Mouse (Mus musculus): ENCODE results near the gene Mfsd4b1. TPM values are rescaled to one million over a fixed set of nuclear protein-coding genes. Genes with fewer than 3 reads are reported as not detected.
"Not testable (repeated sequence)": the region's sequence is repeated elsewhere in the genome, so short reads cannot be mapped to it uniquely, and the experiment has no call there.

Mfsd4b1 gene
- total and polyA plus RNA-seq, 3 experiments = 0.62 to 3.1 (median 3.0) TPM

DNA sequence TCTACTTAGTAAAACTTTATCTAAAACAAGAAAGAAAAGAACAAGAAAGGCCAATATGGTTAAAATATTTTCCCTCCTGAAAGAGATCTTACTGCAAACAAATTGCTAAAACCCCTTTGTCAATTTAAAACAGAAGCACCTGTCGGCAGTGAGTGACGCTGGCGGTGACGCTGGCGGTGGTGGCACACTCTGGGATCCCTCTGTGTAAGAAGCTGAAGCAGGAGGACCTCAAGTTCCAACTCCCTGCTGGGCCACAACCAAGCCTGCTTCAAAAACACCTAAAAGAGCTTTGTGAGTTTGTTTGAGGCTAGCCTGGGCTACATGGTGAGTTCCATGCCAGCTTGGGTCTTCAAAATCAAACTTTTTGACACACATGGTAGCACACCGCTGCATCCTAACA is 9.9 kb upstream of the Mfsd4b1 start:
- no peak for DNase-seq

DNA sequence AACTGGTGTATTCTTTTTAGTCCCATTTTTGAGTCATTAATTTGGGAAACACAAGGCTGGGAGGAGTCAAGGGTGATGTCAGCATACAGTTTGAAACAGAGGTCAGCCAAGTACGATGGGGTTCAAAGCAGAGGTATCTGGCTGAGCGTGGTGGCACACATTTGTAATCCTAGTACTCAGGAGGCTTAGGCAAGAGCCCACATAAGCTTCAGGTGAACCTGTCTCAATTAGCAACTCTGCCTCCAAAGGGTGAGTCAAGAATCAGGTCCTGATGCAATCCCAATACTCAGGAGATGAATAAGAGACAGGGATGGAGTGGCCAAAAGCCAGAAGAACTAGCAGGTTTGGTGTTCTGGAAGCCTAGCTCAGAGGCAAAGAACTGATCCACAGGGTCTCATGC is 7.8 kb upstream of the Mfsd4b1 start:
- DNase-seq = no peak

DNA sequence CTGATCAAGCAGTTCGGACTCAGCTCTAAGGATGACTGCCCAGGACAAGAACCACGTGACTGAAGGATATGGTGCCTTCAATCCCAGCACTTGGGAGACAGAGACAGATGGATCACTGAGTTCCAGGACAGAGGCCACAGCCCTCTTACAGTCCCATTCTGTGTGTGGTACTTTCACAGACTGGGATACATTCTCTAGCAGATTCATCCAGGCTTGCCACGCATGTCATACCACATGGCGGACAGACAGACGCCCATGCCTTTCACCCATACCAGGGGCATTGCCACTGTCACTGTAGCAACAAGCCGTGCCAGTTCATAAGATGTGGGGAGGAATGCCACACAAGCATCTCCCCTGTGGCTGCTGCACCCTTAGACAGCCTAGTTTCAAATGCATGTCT is 5.6 kb upstream of the Mfsd4b1 start:
- DNase-seq = no peak

DNA sequence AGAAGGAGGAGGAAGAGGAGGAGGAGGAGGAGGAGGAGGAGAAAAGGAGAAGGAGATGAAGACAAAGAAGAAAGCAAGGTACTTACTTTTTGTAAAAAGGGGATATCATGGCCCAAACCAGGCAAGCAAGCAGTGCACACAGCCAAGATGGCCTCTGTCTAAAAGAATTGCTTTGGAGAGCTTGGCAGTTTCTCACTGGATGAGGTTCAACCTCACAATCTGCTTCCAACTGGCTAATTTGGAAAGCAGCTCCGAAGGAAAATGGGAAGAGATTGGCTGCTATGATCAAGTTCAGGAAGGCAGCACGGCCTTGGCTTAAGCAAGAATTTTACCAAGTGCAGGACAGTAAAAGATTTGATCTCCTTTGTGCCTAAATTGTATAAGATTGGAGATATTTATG is 4.5 kb upstream of the Mfsd4b1 start:
- no peak for DNase-seq

DNA sequence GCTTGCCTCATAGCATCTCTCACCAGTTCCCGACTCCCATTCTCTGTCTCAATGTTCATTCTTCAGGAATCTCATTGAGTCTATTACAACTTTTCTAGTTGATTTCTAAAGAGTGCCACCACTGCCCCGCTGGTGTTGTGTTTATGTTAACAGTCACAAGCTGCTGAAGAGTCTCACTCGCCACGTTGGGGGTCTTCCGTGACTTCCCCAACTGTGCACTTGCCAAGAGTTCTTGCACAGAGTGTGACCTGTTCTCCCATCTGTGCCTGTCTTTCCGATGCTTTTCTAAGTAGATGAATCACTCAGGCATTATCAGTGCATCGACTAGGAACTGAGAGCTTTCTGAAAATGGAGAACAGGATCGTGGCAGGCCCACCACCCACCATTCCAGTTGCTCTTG is 3.0 kb upstream of the Mfsd4b1 start:
- no peak for DNase-seq

DNA sequence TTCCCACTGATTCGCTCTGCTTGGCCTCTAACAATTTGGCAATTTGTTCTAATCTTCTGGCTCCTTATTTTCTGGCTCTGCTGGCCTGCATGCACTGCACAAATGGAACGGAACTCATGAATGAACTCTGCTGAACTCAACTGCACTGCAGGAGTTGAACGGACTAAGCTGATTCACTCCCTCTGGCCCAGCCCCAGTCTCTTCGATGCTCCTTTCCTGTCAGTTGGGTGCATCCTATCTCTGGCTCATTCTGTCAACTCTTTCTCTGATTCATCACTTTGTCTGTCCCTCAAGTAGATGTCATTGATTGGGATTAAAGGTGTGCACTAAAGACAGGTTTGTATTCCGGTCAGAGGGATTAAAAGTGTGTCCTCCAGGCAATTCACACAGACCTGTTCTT is 1.5 kb upstream of the Mfsd4b1 start:
- no peak for DNase-seq

DNA sequence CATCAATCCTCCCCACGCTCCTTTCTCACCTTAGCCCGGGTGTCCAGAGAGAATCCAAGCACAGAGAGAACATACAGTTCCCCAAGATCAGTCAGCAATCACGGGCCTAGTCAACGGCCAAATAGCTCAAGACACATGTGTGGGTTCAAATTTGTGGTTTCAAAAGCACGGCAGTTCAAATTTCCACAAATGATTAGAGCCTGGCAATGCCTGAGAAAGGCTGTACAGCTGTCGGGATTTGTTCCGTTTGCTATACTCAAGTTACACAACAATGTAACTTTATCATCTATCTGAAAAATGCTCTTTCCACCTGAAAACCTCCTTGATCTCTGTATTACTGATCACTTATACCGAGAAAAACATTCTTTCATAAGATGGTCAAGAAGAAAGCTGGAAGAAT is 492 bp upstream of the Mfsd4b1 start:
- DNase-seq = no peak

DNA sequence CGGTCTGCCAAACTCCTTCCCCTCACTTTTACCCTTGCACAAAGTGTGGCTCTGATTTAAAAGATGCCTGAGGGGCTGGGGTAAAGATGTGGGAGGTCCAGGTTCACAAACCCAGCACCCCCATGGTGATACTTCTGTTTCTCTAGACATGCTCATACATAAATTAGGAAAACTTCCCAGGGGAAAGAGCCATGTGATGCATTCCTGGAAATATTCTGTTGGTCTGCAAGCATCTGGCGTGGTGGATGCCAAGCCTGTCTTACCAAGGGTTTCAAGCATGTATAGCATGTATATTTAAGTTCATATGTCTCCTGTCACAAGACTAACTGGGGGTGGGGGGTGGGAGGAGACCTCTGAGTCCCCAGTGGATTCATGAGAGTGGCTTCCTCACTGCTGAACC is 4.7 kb downstream of the Mfsd4b1 start:
- DNase-seq = no peak

DNA sequence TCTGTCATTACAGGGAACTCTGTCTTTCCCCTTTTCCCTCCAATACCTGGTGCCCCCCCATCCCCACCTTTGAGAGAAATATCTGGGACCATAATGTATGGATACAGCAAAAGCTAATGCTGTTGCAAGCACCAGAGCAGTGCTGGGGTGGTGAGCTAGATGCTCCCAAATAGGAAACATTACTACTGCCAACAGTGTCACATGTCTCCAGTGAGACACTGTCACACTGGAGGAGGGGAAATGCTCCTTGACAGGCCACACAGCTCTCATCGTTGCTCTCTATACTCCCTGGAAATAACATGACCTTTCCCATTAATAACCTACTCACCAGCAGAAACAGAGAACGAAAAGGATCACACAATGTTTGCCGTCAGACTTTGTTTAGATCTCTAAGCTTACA is 5.6 kb downstream of the Mfsd4b1 start:
- no peak for DNase-seq

DNA sequence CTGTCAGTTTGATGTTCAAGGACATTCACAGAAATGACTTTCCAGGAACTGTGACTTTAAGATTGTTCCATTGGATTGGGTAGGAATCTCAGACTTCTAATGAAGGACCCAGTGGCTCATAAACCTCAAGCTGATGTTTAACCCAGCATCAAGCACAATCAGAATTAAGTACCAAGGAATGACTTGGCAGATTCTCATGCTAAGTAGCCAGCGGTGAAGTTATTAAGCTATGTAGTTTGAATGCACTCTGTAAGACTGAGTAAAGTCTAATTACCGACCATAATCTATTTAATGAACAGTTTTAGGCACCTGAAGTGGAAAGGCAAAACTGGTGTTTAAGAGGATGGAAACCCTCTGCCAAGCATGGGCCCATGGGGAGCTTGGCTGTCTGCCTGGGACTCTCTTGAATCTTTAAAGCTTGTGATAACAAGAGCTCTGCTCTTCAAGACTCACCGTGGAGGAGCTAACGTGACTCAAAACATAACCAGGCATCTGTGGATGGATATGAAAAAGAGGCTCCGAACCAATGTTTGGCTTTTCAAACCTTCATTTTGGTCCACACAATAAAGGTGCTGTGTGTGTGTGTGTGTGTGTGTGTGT is 6.7 kb downstream of the Mfsd4b1 start:
- DNase-seq = no peak

DNA sequence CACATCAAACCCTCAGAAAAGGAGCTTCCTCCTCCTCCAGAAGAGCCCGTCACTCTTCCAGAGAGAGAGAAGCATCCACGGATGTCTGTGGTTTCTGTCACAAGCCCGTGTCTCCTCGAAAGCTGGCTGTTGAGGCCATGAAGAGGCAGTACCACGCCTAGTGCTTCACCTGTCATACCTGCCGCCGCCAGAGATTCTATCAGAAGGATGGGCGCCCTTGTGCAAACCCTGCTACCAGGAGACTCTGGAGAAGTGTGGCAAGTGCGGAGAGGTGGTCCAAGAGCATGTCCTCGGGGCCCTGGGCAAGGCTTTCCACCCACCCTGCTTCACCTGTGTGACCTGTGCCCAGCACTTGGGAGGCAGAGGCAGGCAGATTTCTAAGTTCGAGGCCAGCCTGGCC is 15.5 kb downstream of the Mfsd4b1 start:
- no peak for DNase-seq

DNA sequence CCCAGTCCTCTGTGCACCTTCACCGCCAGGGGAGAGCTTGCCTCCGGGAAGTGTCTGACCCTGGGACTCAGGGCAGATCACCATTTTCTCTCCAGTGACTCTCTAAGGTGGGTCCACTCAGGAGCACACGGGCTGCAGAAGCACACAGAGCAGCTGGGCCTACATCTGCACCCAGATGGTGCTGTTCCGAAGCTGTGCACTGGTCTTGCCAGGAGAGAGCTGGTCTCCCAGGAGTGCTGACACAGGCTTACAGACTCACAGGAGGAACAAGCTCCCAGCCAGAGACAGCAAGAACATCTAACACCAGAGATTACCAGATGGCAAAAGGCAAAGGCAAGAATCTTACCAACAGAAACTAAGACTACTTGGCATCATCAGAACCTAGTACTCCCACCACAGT is 16.2 kb downstream of the Mfsd4b1 start:
- not testable (repeated sequence) for DNase-seq

DNA sequence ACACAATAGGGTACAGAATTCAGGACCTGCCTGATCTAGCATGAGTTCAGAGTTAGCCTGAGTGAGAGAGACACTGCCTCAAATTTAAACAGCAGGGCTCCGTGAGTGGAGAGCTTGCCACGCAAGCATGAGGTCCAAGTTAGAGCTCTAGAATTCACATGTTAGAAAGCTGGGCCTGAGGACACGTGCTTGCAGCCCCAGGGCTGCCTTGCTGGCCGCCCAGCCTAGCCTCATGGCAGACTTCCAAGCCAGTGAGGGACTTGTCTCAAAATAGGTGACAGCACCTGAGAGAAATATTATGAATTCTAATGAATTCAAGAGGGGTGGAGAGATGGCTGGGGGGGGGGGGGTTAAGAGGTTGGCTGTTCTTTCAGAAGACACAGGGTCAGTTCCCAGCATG is 17.1 kb downstream of the Mfsd4b1 start:
- DNase-seq = no peak

DNA sequence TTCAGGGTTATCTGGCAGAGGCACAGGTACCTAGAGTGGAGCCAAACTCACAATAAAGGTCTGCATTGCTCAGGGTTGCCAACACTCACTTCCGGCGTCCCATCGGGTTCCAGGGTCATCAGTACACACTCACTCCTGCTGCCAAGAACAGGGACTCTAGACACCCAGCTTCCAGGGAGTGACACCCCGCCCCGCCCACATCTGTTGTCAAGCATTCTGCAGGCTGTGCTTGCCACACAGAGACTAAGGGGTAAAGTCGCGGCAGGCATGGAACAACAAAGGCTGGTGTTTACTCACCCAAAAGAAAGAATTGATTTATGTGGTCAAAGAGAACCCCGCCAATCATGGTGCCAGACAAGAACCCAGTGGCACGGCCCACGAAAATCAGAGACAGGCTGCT is 18.1 kb downstream of the Mfsd4b1 start:
- DNase-seq = peak; percentile 21

DNA sequence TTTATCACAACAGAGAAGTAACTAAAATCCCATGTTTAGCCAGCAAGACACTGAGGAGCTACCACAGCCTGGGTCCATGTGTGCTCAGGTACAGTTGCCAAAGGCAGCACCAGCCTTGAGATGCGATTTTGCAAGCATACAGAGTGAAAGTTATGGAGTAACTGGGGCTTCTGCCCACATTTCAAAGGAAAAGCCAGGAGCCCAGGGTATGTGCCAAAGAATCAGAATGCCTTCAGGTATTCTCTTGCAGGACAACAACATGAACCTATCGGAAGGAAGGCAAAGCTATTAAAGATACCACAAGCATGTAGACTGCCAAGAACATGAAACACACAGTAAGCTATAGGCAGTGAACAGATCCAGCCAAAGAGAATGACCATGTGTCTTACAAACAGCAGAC is 24.3 kb downstream of the Mfsd4b1 start:
- no peak for DNase-seq

DNA sequence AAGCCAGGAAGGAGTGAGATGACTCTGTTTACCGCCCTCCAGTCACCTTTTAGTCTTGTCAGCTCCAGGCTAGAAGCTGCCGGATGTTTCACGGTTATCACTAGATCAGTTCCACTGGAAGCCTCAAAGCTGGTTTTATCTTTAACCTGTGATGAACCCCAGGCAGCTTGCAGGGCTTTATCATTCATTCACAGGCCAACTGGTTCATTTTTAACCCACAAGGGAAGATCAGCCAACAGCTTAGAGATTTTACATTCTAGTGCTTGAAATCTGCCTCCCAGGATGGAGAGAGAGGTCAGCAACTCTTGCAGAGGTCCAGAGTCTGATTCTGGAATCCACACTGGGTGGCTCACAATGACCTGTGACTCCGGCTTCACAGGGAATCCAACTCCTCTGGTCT is 33.9 kb downstream of the Mfsd4b1 start:
- DNase-seq = no peak

DNA sequence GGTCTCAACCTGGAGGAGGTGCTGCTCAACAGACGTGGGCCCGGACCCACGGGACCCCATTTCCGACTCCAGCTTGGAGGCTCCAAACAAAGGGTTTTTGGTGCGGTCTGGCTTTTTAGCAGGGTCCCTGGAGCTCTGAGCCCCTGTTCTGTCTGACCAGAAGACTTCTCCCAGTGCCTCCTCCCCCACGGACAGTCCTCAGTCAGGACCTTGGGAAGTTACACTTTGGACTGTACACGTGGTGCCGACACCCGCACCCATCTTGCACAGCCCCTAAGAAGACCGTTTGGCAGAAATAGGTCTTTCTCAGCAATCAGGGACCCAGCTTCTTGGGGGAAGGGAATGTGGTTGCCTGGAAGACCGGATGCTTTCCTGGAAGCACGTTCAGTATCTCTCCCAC is 38.6 kb downstream of the Mfsd4b1 start, which contains the start of gene Mfsd4b5:
Gene Mfsd4b5 (minus strand): TSS at position 181 of the 400 bp plus-strand sequence.
- no peak for DNase-seq

DNA sequence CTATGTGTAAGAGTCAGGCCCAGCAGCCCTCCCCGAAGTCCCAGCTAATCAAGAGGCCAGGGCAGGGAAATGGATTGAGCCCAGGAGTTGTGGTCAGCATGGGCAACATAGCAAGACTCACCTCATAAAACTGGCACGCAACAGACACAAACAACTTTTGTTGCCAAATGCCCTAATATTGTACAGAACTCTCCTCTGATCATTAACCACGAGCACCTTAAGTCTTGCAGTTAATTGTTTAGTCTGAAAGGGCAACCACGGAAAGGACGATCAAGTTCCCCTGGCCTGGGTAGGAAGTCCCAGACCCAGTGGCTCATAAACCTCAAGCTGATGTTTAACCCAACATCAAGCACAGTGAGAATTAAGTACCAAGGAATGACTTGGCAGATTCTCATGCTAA is 42.5 kb downstream of the Mfsd4b1 start:
- DNase-seq = no peak

DNA sequence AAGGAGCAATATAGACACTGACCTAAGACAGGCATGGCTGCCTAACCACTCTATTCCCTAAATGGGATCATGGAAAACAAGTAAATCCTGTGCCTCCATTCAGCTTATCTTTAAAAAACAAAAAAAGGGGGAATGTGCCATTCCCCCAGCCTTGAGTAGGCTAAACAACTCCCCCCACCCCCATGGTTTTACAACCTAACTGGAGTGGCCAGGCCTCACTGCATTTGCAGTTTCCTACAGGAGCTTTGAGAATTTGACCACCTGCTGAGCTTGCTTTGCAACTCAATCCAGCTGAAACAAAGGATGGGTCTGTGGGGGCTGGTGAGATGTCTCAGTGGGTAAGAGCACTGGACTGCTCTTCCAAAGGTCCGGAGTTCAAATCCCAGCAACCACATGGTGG is 46.8 kb downstream of the Mfsd4b1 start:
- DNase-seq = no peak

DNA sequence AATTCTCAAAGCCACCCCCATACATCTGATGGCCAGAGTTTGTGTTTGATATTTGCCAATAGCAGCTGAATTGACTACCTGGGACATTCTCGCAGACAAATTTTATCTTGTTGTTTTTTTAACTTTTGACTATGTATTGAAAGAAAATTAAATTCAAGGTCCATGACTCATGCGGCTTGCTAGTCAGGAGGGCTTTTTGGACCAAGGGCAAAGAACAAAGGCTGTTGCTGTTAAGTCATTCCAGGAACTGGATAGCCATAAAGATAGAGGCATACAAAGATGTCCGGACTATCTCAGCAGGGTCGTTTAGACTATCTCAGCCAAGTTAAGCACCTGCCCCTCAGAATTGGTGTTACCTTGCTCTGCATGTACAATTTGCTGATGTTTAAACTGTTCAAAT is 47.7 kb downstream of the Mfsd4b1 start:
- DNase-seq = no peak

DNA sequence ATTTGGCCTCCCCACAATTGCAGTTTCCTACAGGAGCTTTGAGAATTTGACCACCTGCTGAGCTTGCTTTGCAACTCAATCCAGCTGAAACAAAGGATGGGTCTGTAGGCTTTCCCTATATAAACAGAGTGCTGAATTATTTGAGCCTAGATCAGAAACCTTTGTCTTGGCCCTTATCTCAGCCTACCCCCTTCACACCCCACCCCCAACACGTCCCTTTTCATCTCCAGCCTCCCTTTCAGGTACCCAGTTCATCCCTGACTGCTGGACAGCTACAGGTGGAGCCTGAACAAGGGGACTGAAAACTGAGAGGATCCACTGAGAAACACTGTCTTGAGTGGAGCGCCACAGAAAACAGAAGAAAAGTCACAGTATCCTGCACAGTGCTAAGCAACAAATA is 49.3 kb downstream of the Mfsd4b1 start:
- no peak for DNase-seq

DNA sequence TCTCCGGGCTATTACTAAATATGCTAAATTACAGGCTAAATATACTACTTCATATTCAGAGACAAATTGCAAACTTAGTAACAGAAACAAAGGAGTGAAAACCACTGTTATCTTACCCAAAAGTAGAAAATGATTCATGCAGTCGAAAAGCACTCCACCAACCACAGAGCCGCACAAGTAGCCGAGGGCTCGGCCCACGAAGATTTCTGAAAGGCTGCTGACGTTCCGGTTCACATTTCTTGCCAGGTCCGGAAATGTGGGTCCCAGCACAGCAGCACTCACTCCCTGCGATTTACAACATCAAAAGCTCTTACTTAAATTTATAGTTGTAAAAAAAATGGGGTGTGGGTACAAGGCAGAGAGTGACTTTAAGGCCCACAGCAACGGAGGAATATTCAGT is 50.1 kb downstream of the Mfsd4b1 start:
- no peak for DNase-seq

DNA sequence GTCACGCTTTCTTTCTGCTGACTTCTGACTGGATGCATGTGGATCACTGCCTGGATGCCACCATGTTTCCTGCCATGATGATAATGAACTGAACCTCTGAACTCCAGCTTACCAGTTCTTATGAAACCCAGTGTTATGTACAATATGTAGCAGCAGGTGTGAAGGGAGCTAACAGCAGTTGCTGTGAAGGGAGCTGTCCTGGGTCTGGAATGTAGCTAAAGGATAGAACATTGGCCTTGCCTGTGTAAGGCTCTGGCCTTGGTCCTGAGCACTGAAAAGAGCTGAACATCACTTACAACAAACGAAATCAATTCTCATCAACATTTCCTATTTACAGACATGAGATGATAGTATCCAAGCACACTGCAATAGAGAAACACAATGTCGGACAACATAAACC is 57.6 kb downstream of the Mfsd4b1 start:
- DNase-seq = no peak

DNA sequence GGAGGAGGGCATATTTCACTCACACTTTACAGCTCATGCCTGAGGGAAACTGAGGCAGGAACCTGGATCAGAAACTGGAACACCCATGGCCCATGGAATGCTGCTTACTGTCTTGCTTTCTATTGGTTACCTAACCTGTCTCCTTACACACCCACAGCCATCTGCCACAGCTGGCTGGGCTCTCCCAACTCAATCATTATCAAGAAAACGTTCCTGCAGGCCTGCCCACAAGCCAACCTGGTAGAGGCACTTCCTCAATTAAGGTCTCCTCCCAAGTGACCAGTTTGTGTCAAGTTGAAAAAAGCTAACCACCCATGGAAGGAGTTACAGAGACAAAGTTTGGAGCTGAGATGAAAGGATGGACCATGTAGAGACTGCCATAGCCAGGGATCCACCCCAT is 63.2 kb downstream of the Mfsd4b1 start:
- no peak for DNase-seq

DNA sequence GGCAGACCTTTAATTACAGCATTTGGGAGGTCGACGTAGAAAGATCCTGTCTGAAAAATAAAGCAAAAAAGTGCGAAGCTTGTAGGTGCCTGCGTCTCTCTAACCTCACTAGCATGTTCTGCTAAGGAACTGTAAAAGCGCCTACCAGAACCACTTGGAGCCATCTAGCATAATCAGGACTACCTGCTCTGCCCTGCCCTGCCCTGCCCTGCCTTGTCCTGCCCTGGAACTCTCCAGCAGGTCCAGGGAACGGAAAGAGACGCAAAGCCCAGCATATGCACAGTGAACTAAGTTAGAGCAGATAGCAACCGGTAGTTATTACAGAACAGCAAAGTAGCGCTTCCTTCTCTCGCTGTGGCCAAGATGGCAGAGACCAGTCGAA is 64.6 kb downstream of the Mfsd4b1 start:
- no peak for DNase-seq
